Mouse (Mus musculus): ENCODE data around the gene Cd44.

Cd44 gene

GRCm38 (mm10) chr2:102900875-102901827 lies at the start of gene Cd44:
Gene Cd44 (minus strand): TSS chr2:102901665.
- DNase-seq (ENCODE audit: low spot score in 2 of 2), result peak in 1 of 2 experiments; percentile 14

DNA sequence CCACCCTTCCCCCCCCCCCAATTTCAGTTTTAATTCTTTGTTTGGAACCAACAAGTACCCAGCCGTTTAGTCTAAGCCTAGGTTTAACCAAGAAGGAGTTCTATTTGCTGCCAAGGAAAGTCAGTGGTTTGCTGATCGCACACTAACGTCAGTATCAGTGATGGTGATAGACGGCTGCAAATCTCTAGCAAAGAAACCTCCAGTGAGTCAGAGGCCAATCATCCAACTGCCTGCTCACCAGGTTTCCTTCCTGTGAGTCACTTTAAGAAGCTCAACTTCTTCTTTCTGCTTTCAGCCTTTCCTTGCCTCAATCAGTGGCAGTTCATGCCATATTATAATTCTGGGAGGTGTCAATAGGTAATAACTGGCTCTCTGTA lies 47.0 kb upstream of the Cd44 start:
- no peak for DNase-seq (ENCODE audit: low spot score in 2 of 2)

- no peak for DNase-seq (ENCODE audit: low spot score in 2 of 2)
Measured at GRCm38 (mm10) chr2:102947846-102948480, 46.5 kb upstream of the Cd44 start.

DNA sequence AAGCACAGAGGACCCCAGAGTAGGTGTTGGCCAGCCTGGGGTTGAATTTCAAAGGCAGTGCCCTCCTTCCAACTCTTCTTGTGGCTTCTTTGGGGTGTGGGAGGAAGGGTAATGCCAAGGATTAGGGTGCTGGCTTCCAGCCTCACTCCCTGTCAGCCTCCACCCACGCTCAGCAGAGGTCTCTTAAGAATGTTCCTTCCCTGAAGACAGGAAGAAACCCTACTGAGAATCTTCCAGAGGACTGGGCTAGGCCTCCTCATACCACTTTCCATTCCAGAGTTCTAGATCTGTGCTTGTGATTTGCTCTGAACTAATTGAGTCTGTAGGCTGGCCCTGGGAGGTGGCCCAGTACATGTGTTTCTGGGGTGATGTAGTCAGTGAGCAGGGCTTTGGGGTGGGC lies 43.6 kb upstream of the Cd44 start:
- DNase-seq (ENCODE audit: low spot score in 2 of 2), result no peak

DNA sequence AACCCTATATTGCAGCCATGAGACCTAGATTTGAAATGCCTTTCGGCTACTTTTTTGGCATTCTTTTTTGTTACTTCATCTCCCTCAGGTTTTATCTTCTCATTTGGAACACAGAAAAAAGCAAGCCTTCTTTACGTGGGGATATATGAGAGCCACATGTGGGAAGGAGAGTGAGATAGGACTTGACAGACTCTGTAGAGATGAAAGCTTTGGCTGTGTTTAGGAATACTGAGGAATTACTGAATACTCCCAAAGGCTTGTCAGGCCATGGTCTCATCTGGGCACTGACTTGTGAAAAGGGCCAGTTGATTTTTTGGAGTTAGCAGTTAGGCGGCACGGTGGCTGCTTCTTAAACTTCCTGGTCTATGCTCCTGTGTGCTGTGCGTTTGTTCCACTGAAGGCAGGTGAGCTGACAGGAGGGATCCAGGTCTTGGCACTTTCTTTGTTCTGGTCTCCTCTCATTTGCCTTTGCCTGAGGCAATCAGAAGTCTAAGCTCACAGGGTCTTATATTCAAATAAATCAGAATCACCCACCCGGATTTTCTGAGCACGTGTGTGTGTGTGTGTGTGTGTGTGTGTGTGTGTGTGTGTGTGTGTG lies 43.0 kb upstream of the Cd44 start:
- DNase-seq (ENCODE audit: low spot score in 2 of 2), result no peak

DNA sequence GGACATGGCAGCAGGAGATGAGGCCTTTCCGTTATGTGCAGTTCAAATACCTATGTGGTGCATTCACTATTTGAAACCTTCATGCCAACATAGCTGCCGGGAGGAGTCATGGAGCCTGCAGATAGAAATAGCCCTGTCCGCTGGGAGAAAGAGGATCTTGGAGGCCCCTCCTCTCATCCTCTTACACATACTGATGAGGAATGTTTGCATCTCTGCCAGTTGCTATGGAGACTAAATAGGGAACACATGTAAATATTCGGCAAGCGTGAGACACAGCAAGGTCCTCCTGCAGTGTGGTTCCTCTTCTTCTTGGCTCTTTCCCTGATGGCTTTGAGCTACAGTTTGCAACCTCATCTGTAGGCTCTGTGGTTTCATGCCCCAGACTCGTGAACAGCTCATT lies 42.5 kb upstream of the Cd44 start:
- peak in 1 of 2 experiments; percentile 5 for DNase-seq (ENCODE audit: low spot score in 2 of 2)

DNA sequence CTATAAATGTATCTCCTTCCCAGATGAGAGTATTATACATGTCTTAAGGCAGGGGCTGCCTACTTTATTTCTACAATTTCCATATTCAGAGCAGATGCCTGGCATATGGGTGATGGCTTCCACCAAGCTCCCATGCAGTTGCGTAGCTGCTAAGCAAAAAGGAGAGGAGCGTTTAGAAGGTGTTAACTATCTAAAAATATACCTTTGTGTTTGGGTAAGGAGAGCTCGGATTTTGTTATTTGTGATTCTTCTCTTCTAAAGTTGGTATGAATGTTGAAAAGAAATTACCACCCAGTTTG lies 41.3 kb upstream of the Cd44 start:
- no peak for DNase-seq (ENCODE audit: low spot score in 2 of 2)

DNA sequence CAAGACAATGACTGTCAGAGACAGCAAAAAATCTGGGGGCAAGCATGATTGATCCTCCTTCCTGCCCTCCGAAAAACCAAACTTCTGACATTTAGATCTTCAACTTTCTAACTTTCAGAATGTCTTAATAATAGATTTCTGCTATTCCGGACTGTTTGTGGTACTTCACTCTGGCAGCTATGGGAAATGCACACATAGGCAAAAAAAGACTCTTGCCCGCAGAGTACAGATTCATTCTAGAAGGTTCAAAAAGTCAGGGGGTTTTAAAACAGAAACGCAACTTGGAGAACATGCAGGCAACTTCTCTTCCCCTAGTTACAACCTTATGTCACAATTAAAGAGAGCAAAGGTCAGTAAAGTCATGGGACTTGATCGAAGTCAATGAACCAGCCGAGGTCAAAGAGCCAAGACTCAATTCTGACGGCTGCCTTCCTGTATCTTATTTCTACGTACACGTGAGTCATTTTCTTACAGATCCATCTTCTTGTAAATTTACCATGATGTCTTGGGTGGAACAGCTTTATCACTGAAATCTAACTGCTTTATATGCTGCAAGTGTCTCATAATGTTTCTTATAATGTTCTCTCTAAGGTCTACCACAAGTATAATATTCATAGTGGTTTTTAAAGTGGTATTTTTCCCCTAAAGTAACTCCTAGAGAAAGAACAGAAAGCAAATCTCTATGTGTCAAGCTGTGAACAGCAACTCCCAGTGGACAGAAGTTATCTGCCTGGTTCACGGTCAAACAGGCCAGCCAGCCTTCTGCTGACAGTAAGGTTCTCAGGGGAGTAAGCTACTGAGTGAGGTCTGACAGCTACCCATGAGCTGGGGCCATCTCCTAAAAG lies 40.7 kb upstream of the Cd44 start:
- no peak for DNase-seq (ENCODE audit: low spot score in 2 of 2)

GRCm38 (mm10) chr2:102940813-102941361 lies 39.4 kb upstream of the Cd44 start:
- DNase-seq (ENCODE audit: low spot score in 2 of 2), result no peak

- DNase-seq (ENCODE audit: low spot score in 2 of 2), result no peak
Measured at GRCm38 (mm10) chr2:102940158-102940557, 38.7 kb upstream of the Cd44 start.

DNA sequence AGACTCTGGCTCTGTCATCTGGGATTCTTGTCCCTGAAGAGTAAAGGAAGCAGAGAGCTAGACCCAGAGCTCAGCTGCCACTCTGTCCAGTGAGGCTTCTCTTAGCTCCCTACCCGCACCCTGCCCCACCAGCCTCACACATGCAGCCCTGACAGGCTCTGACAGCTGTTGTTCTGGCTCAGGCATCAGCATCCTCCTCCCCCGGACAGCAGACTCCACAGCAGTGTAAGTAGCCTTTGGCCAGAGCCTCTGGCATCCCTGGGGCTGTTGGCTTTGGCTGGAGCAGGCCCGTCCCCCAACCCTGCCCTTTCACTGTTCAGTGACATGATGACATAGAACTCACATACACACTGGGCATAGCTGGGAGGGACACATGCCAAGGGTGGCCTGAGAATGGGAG lies 35.4 kb upstream of the Cd44 start:
- peak in 1 of 2 experiments; percentile 38 for DNase-seq (ENCODE audit: low spot score in 2 of 2)

GRCm38 (mm10) chr2:102934834-102935233 lies 33.4 kb upstream of the Cd44 start:
- DNase-seq (ENCODE audit: low spot score in 2 of 2), result no peak

- no peak for DNase-seq (ENCODE audit: low spot score in 2 of 2)
Measured at GRCm38 (mm10) chr2:102933787-102934186, 32.3 kb upstream of the Cd44 start.

DNA sequence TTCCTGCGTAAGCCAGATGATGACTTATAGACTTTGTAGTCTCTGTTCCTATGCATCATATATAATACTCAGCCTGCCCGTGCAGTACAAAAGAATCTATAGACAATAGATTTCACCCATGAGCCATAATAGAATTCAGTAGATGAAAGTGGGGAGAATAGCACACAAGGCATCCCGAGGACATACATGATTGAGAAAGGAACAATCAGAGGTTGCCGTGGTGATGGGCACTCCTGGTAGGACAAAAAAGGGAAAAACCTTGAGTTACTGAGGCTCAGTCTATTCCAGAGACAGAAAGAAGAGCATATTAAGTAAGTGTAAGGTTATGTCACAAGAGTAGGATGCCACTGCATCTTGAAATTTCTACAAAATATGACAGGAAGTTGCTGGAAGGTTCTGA lies 31.7 kb upstream of the Cd44 start:
- DNase-seq (ENCODE audit: low spot score in 2 of 2), result no peak

DNA sequence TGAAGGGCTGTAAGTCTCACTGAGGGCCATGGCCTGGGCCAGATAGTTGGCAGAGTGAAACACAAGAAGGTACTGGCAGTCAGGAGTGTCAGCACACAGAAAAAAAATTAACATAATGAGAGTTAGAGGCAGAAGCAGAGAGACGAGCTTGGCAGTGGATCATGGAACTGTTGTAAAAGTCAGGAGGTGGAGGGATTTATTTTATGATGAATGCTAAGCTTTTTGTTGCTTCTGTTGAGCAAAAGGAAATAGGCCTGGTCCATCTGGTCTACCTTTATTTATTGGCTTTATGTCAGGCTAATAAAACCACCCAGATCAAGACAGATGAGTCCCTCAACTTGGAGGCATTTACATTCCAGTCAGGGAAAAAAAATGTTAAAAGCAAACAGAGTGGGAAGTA lies 31.2 kb upstream of the Cd44 start:
- no peak for DNase-seq (ENCODE audit: low spot score in 2 of 2)

DNA sequence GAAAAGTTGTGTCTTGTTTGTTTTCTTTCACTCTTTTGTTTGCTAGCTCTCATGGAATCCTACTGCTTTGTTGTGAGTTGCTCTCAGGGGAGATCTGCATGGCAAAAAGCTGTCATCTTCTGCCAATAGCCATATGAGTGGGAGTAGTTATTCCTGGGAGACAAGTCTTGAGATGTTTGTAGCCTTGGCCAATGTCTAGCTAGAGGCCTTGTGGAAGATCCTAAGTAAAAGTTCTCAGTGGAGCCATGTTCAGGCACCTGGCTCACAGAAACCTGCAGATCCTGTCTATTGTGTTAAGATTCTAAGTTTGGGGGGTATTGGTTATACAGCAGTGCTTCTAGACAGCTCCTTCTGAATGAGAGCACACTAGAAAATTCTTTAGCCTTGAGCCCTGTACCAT lies 26.7 kb upstream of the Cd44 start:
- DNase-seq (ENCODE audit: low spot score in 2 of 2), result no peak

DNA sequence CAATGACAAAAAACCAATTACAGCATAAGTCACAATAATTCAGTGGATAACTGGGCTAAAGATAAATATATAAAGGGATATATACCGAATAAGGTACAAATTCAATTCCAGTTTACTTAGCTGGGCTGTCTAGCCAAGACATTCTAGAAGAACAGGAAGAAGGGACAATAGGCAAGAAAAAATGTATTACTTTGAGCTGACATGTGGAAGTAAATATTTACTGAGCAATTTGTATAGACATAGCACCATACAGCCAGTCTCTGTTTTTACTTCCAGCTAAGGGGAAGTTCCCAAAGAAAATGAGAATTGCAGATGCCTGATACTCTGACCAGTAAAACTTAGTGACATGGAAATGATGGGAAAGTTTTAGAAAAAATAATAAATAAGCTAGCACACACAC lies 23.0 kb upstream of the Cd44 start:
- DNase-seq (ENCODE audit: low spot score in 2 of 2), result no peak

DNA sequence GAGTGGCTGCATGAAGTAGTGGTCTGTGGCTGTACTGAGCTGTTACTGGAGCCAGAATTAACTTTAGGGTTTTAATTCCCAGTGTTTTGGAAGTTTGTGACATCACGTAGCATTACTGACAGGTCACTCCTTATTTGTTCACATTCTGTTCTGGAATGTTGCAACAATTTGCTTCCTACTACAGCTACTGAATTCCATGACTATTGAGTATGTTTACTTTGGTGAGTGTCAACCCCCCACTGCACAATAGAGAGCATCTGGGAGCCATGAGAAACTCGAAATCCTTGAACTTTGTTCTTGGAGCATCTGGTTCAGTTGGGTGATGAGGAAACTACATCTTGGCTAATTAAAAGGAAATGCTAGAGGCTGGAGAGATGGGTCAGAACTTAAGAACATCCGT lies 22.2 kb upstream of the Cd44 start:
- DNase-seq (ENCODE audit: low spot score in 2 of 2), result no peak

DNA sequence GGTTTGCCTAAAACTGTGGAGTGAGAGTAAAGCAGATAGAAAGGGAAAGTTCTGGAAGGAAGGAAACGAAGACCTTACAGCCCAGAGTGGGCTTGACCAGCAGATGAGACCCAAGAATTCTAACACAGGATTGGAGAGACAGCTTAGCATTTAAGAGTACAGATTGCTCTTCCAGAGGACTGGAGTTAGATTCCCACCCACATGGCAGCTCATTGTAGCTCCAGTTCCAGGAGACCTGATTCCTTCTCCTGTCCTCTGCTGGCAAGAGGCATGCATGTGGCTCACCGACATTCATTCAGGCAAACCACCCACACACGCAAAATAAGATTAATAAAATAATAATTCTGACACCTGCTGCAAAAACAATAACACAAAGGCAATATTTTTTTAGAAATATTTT lies 20.6 kb upstream of the Cd44 start:
- DNase-seq (ENCODE audit: low spot score in 2 of 2), result no peak

DNA sequence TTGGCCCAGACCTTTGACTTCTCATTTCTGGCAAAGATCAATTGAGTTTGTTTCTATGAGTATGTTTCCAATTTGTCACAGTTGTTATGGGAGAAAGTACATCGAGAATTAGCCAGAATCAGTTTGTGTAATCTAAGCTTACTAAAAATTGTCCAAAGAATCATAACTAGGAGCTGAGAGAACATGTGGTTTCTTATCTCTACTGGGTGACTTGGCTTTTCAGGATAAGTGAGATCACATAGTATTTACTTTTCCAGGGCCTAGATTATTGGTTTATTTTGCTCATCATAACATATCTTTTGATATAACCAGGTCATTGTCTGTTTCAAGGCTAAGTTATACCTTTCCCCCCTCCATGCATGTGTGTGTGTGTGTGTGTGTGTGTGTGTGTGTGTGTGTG lies 16.8 kb upstream of the Cd44 start:
- no peak for DNase-seq (ENCODE audit: low spot score in 2 of 2)

GRCm38 (mm10) chr2:102916596-102916995 lies 15.1 kb upstream of the Cd44 start:
- no peak for DNase-seq (ENCODE audit: low spot score in 2 of 2)

DNA sequence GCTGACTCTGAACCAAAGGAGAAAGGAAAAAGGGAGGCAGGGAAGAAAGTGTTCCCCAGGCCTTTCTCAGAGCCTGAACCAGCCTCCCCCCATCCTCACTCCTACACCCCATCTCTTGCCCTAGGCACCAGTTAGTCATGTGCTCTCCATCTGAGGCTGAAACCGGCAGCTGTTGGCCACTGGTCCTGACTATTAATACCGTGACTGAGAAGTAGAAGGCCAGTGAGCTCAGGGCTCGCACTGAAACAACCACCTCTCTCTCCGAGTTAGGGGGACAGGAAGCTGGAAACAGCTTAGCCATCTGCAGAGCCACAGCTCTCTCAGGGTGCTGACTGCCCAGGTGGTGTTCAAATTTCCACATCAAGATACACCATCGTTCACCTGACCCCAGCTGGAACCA lies 13.2 kb upstream of the Cd44 start:
- no peak for DNase-seq (ENCODE audit: low spot score in 2 of 2)

Measured in cerebellum, postnatal 4 days (tissue).